Mouse (Mus musculus) activated CD4-positive, CD25-positive, alpha-beta regulatory T cell, adult 9 weeks (primary cell): ENCODE measurements around the gene Gkap1. TPM values are rescaled to one million over a fixed set of nuclear protein-coding genes. Genes with fewer than 3 reads are reported as not detected.

Source experiments
- polyA plus RNA-seq: library from polyadenylated mRNA; unstranded; fragments of 100-300 nt; shearing (Covaris generic); gene quantifications from one replicate; pipeline ENCODE4 v1.2.1, GENCODE M21; 2017

Gene Gkap1
- polyA plus RNA-seq, result 0.54 TPM

DNA sequence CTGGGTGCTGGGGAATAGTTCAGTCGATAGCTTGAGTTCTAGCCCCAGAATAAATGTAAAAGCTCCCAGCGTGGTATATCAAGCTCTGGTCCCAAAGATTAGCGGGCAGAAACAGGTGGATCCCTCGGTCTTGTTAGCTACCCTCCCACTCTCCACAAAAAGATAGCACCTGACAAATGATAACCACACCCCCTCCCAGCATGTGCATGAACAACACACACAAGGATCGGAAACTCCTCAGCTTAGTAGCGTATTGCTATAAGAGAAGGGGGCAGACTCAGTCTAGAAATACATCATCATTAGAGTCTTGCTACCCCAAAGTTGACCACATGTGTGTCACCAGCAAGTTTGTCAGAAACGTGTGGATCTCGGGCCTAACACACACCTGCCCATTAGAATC lies at the start of gene Gkap1:
TSS of gene Gkap1 (minus strand) at position 101 of the 400 bp plus-strand sequence.

GRCm38 (mm10) chr13:58215592-58216341 lies 59.7 kb downstream of the Gkap1 start, which contains the start of gene Ubqln1:
Gene Ubqln1, minus strand, starts transcription at chr13:58215653.

Other genes starting within 250 kb of the Gkap1 start
- gene Klhl3, start 162.1 kb downstream of the Gkap1 start, polyA plus RNA-seq, result 2.5 TPM
- gene Hnrnpa0, start 147.1 kb downstream of the Gkap1 start, polyA plus RNA-seq, result 7.6 TPM
- gene Idnk, start 118.0 kb downstream of the Gkap1 start, polyA plus RNA-seq, result 210 TPM
- gene Ubqln1, start 60.0 kb downstream of the Gkap1 start, polyA plus RNA-seq, result 10.3 TPM
- not detected for gene Kif27, start 83.4 kb upstream of the Gkap1 start, polyA plus RNA-seq
- gene 2210016F16Rik, start 109.5 kb upstream of the Gkap1 start, polyA plus RNA-seq, result 10.0 TPM
- 42.8 TPM for gene Rmi1, start 126.5 kb upstream of the Gkap1 start, polyA plus RNA-seq
- gene Hnrnpk, start 127.6 kb upstream of the Gkap1 start, polyA plus RNA-seq, result 2,660 TPM